Mouse (Mus musculus) thymus, adult 2 months (tissue): ENCODE data around the gene Gm18596. TPM values are rescaled to one million over a fixed set of nuclear protein-coding genes. Genes with fewer than 3 reads are reported as not detected.
"Not testable (repeated sequence)": the region's sequence is repeated elsewhere in the genome, so short reads cannot be mapped to it uniquely, and the experiment has no call there.

Experiments used
- DNase-seq: peaks from one replicate; pipeline ENCODE4 v3.0.0; 2021
- H3K27ac ChIP-seq: fragments of 200-500 bp; 2 replicates; pipeline ENCODE4 v1.5.1; 2012; ENCODE audit warnings: low read length, control low read depth; ENCODE audit not compliant: control insufficient read depth, insufficient read depth
- H3K27me3 ChIP-seq: fragments of 200-500 bp; 2 replicates; pipeline ENCODE4 v1.6.1; 2012; ENCODE audit warnings: mild to moderate bottlenecking, low read length, moderate library complexity, mixed read lengths; ENCODE audit not compliant: control insufficient read depth, insufficient read depth
- H3K36me3 ChIP-seq: fragments of 200-500 bp; 2 replicates; pipeline ENCODE4 v1.6.1; 2012; ENCODE audit warnings: mild to moderate bottlenecking, low read length, moderate library complexity; ENCODE audit not compliant: control insufficient read depth, insufficient read depth
- H3K4me1 ChIP-seq: fragments of 200-500 bp; replicated peaks from 2 replicates; pipeline ENCODE4 v1.6.1; 2012; ENCODE audit warnings: low read length; ENCODE audit not compliant: control insufficient read depth, insufficient read depth
- H3K4me3 ChIP-seq: fragments of 200-500 bp; 2 replicates; pipeline ENCODE4 v1.5.1; 2012; ENCODE audit warnings: mild to moderate bottlenecking, low read length, control low read depth, moderate library complexity; ENCODE audit not compliant: control insufficient read depth, insufficient read depth
- CTCF ChIP-seq: fragments of 200-500 bp; IDR thresholded peaks from 2 replicates; pipeline ENCODE4 v1.5.1; 2012; ENCODE audit warnings: mild to moderate bottlenecking, control low read depth, low read length, moderate library complexity, borderline replicate concordance; ENCODE audit not compliant: control insufficient read depth, poor library complexity, insufficient read depth; ENCODE audit errors: extremely low read depth
- POLR2A ChIP-seq: fragments of 200-500 bp; IDR thresholded peaks from 2 replicates; pipeline ENCODE4 v1.6.1; 2012; ENCODE audit warnings: mild to moderate bottlenecking, low read length, control low read depth, moderate library complexity; ENCODE audit not compliant: control insufficient read depth, poor library complexity, insufficient read depth; ENCODE audit errors: extremely low read depth
- WGBS: fragments of 180-500 bp; shearing (Covaris S2); methylation state at CpG from one replicate; pipeline ENCODE4 v1.1.7; 2018; 5-methylcytosine and 5-hydroxymethylcytosine counted together
- polyA plus RNA-seq: library from polyadenylated mRNA; depleted of rRNA; stranded (reverse); fragments of >200 nt; gene quantifications from 2 replicates; pipeline ENCODE4 v1.2.3, GENCODE M21; 2012; rRNA removed

The Gm18596 gene
- not detected in 2 replicates for polyA plus RNA-seq

DNA sequence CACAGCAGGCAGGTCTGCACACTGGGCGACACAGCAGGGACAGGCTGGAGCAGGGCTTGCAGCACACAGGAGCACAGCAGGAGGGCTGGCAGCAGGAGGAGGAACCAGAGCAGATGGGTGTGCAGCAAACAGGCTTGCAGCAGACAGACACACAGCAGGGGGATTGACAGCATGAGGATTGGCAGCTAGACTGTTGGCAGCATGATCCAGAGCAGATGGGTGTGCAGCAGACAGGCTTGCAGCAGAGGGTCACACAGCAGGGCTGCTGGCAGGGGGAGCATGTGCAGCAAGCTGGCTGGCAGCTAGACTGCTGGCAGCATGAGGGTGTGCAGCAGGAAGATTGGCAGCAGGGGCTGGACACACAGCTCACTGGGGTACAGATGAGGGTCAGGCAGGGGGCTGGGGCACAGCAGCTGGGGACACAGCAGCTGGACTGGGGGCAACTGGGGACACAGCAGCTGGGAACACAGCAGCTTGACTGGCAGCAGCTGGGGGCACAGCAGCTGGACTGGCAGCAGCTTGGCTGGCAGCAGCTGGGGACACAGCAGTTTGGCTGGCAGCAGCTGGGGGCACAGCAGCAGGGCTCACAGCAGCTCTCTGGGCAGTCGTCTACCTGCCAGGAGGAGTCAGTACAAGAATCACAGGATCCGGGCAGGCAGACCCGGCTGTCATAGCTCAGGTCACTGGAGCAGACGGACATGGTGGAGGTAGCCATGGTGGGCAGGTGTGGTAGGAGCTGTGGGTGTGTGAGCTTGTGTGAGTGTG, at the start of gene Gm18596:
TSS of gene Gm18596 (minus strand) at position 715 of the 765 bp plus-strand sequence.
- H3K4me3 ChIP-seq, H3K27ac ChIP-seq, H3K36me3 ChIP-seq, DNase-seq, H3K4me1 ChIP-seq, H3K27me3 ChIP-seq: not testable (repeated sequence)
- WGBS = 75% methylated on average over 5 of the region's 5 CpGs

DNA sequence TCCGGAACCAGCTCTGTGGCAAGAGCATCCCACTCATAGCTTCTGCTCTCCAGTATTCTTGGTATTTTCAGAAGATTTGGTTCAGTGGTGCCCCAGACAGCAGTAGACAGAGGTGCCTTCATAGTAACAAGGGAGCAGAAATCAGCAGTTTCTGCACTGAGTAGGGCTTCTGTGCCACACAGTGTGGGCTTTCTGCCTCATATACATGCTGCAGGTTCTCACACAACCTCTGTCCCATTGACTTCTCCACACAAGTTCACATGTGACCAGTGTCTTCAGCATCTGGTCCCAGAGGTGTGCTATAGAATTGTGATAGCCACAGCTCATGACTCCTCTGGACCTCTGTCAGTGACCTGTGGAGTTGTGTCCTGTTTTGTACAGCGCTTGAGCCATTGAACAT, 46.2 kb upstream of the Gm18596 start:
- H3K4me3 ChIP-seq = no peak overlapping the region
- no peak for DNase-seq
- 85% methylated on average over 2 of the region's 2 CpGs for WGBS
- H3K36me3 ChIP-seq = no peaks in the 10 kb centered on the region
- H3K27ac ChIP-seq = no peak overlapping the region
- no peak for TF ChIP-seq CTCF
- TF ChIP-seq POLR2A = no peak
- H3K27me3 ChIP-seq = no peaks in the 10 kb centered on the region
- H3K4me1 ChIP-seq = no peaks in the 10 kb centered on the region

DNA sequence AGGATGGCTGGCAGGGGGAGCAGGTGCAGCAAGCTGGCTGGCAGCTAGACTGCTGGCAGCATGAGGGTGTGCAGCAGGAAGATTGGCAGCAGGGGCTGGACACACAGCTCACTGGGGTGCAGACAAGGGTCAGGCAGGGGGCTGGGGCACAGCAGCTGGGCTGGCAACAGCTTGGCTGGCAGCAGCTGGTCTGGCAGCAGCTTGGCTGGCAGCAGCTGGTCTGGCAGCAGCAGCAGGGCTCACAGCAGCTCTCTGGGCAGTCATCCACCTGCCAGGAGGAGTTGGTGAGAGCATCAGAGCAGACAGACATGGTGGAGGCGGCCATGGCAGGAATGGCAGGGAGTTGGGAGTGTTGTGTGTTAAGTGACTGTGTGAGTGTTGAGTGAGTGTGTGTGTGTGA, 45.4 kb upstream of the Gm18596 start, which contains the start of gene Gm7137:
TSS of gene Gm7137 (minus strand) at position 325 of the 400 bp plus-strand sequence.
- H3K27me3 ChIP-seq, H3K36me3 ChIP-seq, H3K4me1 ChIP-seq, H3K27ac ChIP-seq, H3K4me3 ChIP-seq, DNase-seq: not testable (repeated sequence)
- 92% methylated on average over 1 of the region's 1 CpGs for WGBS

DNA sequence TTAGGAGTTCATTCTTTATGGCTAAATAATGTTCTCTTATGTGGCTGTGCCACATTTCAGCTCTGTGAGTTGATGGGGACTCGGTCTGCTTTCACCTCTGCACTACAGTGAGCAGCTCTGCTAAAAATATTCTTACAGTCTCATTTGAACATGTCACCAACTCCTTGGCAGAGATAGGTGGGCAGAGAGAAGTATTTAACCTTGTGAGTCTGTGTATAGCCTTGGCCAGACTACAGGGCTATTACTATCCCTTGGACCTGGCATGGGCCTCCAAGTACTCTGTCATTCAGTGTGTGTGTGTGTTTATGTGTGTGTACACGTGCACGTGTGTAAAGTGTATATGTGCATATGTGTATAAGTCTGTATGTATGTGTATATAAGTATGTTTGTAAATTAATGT, 41.0 kb upstream of the Gm18596 start:
- H3K27ac ChIP-seq, H3K36me3 ChIP-seq, H3K27me3 ChIP-seq, H3K4me1 ChIP-seq, H3K4me3 ChIP-seq, DNase-seq: not testable (repeated sequence)
- 90% methylated on average over 2 of the region's 3 CpGs for WGBS

DNA sequence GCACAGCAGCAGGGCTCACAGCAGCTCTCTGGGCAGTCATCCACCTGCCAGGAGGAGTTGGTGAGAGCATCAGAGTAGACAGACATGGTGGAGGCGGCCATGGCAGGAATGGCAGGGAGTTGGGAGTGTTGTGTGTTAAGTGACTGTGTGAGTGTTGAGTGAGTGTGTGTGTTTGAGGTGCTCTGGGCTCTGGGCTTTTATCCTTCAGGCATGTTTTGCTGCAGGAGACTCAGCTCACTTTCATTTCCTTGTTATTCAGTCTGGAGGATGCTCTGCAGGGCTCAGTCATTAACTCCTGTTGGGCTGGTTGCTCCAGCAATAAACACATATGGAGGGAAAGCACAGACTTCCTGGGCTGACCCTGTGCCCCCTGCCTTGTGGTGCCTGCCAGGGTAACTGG, 40.0 kb upstream of the Gm18596 start, which contains the start of gene Gm3250:
TSS of gene Gm3250 (minus strand) at position 101 of the 400 bp plus-strand sequence.
- not testable (repeated sequence) for H3K36me3 ChIP-seq, H3K27ac ChIP-seq, H3K4me3 ChIP-seq, H3K4me1 ChIP-seq, H3K27me3 ChIP-seq, DNase-seq
- 50% methylated on average over 1 of the region's 1 CpGs for WGBS

DNA sequence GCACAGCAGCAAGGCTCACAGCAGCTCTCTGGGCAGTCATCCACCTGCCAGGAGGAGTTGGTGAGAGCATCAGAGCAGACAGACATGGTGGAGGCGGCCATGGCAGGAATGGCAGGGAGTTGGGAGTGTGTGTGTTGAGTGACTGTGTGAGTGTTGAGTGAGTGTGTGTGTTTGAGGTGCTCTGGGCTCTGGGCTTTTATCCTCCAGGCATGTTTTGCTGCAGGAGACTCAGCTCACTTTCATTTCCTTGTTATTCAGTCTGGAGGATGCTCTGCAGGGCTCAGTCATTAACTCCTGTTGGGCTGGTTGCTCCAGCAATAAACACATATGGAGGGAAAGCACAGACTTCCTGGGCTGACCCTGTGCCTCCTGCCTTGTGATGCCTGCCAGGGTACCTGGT, 34.4 kb upstream of the Gm18596 start, which contains the start of gene Gm7138:
TSS of gene Gm7138 (minus strand) at position 101 of the 400 bp plus-strand sequence.
- H3K4me3 ChIP-seq, DNase-seq, H3K27ac ChIP-seq, H3K27me3 ChIP-seq, H3K4me1 ChIP-seq, H3K36me3 ChIP-seq: not testable (repeated sequence)
- 88% methylated on average over 1 of the region's 1 CpGs for WGBS

DNA sequence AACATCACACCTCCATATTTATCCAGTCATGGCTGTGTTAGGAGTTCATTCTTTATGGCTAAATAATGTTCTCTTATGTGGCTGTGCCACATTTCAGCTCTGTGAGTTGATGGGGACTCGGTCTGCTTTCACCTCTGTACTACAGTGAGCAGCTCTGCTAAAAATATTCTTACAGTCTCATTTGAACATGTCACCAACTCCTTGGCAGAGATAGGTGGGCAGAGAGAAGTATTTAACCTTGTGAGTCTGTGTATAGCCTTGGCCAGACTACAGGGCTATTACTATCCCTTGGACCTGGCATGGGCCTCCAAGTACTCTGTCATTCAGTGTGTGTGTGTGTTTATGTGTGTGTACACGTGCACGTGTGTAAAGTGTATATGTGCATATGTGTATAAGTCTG, 29.7 kb upstream of the Gm18596 start:
- 67% methylated on average over 3 of the region's 3 CpGs for WGBS
- H3K27ac ChIP-seq, H3K4me1 ChIP-seq, H3K36me3 ChIP-seq, H3K4me3 ChIP-seq, DNase-seq, H3K27me3 ChIP-seq: not testable (repeated sequence)

DNA sequence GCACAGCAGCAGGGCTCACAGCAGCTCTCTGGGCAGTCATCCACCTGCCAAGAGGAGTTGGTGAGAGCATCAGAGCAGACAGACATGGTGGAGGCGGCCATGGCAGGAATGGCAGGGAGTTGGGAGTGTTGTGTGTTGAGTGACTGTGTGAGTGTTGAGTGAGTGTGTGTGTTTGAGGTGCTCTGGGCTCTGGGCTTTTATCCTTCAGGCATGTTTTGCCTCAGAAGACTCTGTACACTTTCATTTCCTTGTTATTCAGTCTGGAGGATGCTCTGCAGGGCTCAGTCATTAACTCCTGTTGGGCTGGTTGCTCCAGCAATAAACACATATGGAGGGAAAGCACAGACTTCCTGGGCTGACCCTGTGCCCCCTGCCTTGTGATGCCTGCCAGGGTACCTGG, 28.8 kb upstream of the Gm18596 start, which contains the start of gene Gm3238:
TSS of gene Gm3238 (minus strand) at position 101 of the 400 bp plus-strand sequence.
- not testable (repeated sequence) for H3K36me3 ChIP-seq, H3K27ac ChIP-seq, DNase-seq, H3K4me1 ChIP-seq, H3K27me3 ChIP-seq, H3K4me3 ChIP-seq
- WGBS = 86% methylated on average over 1 of the region's 1 CpGs
